Mouse (Mus musculus): ENCODE measurements around the gene Fibcd1.

Fibcd1 gene

DNA sequence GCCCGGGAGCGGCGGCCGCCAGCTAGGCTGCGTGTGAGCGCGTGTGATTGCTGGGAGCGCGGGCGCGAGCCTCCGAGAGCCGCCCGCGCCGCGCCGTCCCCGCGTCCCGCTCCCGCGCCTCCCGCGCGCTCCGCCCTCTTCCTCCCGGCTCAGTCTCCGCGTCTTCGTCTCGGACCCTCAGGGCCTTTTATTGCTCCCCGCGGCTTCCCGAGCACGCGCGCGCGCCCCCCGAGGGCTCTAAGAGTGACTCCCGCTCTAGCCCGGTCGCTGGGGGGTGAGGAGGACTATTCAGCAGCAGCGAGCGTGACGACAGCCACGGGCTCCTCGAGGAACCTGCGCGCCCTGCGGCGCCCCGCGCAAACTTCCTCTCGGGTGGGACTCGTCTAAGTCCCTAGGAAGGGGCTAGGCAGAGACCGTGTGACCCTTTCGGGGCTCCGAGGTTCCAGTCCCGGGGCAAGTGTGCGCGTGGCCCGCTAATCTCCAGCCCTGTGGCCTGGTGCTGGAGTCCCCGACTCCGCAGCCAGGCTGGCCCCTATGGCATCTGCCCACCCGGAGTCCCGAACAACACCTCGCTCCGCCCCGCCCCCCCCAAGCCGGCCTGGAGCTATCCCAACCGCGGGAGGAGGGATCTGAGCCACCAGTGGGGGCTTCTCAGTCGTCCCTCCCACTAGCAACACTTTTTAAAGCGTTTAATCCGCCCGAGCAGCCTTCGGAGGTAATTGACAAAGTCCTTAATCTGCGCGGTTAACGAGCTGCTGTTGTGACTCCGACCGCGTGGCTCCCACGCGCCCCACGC, at the start of gene Fibcd1:
Gene Fibcd1, minus strand, starts transcription at position 110 of the 796 bp plus-strand sequence.
- no peak for DNase-seq

DNA sequence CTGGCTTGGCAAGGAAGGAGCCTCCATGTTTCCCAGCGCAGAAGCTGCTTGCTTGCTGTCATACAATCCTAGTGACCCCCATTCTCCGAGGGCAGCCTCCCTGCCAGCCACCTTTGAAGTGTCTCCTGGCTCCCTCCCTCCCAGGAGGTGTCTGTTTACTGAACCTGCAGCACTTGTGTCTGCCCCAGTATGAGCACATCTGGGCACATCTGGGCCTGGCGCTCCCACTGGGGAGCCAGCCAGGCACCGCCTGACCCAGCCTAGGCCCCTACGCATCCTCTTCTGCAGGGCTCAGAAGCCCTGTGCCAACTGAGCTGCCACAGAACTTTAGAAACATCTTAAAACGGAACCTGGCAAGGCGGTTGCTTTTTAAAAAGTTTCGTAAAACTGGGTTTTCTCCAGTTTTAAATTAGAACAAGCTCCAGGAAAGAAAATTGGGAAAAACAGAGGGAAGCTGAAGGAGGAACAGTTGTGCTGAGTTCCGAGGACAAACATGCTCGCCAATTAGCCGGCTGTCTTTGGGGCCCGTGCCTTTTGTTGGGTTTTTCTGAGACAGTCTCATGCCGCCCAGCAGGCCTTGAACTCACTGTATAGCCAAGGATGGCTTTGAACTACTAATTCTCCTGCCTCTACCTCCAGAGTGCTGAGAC, 48.5 kb upstream of the Fibcd1 start:
- no peak for DNase-seq

DNA sequence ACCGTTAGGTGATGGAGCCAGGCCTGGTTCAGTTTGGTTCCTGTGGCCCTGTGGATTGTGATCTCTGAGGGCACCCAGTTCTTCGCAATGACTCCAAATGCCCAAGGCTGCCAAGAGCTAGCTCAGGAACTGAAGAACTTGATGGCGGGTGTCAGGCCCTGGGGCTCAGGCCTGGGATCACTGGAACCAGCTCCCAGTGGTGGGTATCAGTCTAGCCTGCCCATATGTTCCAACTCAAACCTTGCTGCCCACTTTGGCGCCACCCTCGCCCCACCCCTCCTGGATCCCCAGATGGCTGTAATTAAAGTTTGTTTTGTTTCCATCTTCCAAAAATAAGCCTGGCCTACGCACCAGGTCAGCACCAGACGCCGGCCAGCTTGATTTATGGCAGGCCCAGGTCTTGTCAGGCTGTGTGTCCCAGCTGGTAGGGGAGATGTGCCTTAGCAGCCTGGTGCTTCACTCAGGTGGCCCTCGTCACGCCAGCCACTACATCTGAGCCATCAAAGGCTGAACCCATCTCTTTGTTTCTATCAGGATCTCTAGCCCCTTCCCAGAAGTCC, 47.4 kb upstream of the Fibcd1 start:
- DNase-seq: no peak

DNA sequence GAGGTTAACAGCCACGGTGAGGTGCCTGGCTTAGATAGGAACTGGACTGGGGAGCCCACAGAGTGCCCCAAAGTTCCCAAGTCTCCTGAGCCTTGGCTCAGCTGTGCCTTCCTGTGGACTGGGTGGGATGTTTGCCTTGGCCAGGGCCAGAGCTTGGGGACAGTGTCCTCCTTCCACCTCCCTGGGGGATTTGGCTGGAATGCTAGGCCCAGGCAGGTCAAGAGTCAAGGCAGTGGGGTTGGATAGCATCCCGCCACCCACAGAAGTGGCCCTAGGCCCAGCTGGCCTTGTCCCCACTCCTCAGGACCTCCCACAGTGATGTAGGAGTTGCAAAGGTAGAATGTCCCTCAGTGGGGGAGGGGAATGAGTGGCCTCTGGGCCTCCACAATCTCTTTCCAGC, 45.4 kb upstream of the Fibcd1 start:
- DNase-seq: peak; percentile 48

DNA sequence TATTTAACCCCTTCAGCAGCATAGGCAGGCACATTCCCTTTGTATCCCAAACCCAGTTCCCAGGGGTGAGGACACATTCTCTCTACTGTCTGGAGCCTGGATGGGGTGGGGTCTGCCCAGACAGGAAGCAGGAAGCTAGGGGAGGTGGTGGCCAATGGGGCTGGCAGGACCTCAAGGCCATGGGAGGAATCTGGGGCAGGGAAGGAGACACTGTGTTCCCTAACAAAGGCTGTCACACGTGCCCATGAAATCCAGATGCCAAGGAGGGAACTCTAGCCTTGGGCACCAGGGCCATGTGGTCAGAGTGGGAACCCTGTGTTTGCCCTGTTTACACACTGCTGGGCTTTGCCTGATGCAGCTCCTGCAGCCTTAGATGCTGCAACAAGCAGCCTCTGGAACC, 43.1 kb upstream of the Fibcd1 start:
- no peak for DNase-seq

DNA sequence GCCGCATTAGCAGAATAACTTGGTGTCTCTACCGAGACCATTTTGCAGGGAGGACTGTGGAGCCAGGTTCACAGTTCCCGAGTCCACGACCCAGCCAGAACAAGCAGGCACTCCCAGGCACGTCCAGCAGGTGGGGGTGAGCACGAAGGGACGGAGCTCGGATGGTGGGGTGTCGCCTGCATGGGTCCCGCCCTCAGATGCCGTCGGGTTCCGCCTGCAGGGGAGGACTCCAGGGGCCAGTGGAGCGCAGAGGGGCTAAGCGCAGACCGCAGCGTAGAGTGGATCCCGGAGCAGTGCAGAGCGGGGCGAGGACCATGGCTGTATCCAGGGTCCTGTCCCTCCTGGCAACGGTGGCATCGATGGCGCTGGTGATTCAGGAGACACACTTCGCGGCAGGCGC, 41.2 kb upstream of the Fibcd1 start, which contains the start of gene Lamc3:
Gene Lamc3, plus strand, starts transcription at position 262 of the 400 bp plus-strand sequence.
- DNase-seq: peak; percentile 73

DNA sequence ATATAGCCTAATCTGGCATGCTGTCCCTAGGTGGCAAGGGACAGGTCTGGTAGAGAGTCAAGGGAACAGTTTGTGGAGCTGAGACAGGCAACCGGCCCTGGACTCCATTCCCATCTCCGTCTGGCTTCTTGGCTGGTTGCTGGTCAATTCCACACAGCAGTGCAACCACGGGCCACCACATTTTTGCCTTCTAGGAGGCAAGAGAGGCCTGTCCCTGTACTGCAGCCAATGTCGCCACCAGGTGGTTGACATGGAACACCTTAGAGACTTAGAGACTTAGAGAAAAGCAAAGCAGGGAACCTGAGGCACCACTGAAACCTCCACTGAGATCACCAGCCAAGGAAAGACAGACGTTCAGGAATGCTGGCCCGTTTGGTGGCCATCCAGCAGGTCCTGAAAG, 39.0 kb upstream of the Fibcd1 start:
- peak; percentile 58 for DNase-seq

DNA sequence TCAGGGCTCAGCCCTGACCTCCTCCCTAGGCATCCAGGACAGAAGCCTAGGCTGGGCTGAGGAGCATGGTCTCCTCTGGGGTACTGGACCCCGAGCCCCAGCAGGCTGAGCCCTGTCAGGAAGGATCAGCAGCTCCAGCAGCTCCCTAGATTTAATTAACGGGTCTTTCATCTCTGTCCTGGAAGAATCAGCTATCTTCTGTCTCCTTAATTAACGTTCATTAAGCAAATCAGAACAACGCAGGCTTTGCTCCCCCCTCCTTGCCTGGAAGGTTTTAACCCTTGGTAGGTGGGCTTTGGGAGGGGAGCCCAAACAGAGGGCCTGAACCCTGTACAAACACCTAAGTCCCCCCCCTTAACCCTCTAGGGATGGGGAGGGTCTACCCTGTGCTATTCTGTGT, 37.3 kb upstream of the Fibcd1 start:
- DNase-seq: no peak

DNA sequence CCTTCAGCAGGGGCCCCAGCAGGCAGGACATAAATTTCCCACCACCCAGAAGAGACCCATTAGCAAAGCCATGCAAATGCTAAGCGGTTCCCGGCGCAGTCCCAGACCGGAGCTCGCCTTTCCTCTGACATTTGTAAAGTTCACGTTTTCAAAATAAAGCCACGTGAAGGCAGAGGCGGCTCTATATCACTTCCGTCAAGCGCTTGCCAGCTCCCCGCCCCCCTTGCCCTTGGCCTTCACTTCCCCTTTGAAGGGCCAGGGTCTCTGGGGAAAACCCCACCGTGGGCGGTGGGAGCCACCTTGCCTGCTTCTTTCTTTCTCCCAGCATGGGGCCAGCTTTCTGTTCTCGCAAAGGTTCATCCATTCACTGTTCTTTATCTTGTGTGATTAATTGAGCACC, 35.1 kb upstream of the Fibcd1 start:
- DNase-seq: no peak

DNA sequence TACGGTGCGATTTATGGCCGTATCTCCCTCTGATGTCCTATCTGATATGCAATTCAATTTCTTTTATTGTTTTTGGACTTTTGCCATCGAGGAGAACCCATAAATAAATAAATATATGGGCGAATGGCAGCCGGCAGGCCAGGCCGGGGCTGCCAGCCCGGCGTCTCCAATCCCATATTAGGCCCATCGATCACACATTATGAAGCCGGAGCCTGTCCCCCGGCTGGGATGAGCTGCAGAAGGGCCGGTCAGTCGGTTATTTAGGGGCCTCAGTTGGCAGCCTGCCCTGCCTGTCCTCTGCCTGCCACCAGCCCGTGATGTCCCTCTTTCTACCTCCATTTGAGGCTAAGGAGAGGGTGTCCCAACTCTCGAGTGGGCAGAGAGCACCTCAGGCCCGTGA, 32.8 kb upstream of the Fibcd1 start:
- DNase-seq: no peak

DNA sequence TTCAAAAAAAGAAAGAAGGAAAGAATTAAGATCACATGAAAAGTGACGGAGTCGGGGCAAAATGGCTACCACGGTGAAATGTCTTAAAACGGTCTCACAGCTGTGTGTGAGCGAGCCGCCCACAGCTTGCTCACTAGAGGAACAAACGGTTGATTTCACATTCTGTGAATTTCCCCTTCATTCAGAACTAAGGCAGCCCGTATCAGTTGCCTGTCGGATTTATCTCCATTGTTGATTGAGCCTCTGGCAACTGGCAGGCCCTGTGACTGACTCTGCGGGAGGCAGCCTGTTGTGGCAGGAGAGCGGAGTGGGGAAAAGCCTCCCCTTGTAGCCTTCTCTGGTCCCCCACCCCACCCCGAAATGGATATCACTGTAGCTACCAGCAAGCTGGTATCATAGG, 30.6 kb upstream of the Fibcd1 start:
- no peak for DNase-seq

DNA sequence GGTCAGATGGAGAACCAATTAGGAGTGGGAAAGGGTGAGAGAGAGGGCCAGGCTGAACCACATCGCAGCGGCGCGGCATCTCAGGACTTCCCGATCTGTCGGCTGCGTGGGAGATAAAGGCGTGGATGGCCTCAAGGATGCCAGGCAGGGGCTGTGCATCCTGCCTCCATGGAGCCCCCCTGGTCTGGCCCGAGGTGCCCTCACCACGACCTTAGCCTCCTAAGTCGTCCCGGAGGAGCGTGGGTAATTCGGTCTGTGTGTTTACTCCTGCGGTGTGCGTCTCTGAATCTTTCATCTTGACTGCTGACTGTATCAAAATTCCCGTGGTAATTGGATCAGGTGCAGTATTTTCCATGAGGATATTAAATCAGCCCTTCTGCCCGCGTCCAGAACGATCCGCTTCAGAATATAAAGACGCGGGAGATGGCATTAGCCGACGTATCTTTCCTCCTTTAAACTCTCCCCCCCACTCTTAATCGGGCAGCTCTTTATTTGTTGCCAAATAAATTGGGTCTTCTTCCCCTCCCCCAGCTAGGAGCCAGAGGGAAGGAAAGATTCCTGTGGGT, 28.6 kb upstream of the Fibcd1 start:
- DNase-seq: no peak

DNA sequence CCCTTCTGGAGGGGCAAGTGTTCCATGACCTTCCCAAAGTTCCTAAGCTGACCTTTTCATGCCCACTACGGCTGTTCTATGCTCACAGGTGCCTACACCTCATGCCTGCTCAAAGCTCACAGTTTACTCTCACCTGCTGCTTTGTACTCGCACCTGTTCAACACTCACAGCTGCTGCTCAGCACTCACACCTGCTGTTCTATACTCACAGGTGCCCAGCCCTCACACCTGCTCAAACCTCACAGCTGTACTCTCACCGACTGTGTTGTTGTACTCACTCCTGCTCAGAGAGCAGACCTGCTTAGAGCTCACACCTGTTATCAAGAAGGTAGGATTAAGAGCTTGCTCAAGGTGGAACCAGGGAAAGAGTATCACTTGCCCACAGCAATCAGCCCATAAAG, 24.9 kb upstream of the Fibcd1 start:
- no peak for DNase-seq

DNA sequence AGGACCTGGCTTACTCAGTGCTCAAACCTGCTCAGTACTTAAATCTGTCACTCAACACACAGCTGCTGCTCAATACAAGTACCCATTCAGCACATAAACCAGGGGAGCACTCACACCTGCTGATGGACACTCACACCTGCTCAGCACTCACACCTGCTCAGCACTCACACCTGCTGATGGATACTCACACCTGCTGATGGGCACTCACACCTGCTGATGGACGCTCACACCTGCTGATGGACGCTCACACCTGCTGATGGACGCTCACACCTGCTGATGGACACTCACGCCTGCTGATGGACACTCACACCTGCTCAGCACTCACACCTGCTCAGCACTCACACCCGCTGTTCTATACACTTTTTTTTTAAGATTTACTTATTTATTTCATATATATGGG, 23.9 kb upstream of the Fibcd1 start:
- no peak for DNase-seq

DNA sequence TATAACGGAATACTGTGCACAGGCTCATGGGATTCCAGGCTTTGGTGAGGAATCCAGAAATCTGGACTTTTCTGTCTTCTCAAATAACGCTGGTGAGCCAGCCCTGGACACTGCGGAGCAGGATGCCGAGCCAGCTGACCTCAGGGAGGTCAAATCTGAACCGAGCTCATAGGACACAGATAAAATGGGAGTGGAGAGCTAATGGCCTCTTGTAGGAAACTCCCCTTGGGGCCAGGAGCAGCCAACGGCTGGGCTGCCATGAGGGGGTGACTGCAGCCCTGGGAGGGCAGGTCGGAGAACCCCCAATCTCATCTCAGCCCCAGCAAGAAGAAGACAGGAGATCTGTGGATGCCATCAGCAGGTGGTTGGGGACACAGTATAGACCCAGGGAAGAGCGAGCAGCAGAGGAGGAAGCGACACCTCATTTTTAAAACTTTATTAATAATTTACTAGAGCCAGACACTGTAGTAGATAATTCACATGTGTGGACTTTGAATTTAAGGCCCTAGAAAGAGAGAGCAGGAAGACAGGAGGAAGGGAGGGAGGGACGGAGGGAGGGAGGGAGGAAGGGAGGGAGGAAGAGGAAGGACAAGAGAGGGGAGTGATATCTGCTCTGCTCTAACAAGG, 22.8 kb upstream of the Fibcd1 start:
- DNase-seq: peak; percentile 89

DNA sequence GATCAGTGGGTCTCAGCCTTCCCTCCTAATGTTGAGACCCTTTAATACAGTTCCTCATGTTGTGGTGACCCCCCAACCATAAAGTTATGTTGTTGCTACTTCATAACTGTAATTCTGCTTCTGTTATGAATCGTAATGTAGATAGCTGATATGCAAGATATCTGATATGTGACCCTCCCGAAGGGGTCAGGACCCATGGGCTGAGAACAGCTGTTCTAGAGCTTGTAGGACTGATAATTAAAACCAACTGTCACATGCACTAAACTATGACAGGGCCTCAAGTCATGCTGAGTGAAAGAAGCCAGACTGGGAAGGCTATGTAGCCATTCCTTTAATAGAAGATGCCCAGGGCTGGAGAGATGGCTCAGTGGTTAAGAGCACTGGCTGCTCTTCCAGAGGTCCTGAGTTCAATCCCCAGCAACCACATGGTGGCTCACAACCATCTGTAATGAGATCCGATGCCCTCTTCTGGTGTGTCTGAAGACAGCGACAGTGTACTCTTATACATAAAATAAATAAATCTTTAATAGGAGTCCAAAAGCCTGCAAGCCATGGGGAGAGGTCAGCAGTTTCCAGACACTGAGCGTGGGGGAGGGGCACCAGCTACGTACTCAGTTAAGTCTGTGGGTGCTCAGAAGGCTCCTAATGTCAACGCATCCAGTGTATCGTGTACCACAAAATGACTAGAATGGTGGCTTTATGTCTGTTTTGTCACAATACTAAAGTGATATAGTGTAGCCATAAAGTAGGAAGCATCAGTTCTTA, 22.1 kb upstream of the Fibcd1 start:
- DNase-seq: peak; percentile 21

DNA sequence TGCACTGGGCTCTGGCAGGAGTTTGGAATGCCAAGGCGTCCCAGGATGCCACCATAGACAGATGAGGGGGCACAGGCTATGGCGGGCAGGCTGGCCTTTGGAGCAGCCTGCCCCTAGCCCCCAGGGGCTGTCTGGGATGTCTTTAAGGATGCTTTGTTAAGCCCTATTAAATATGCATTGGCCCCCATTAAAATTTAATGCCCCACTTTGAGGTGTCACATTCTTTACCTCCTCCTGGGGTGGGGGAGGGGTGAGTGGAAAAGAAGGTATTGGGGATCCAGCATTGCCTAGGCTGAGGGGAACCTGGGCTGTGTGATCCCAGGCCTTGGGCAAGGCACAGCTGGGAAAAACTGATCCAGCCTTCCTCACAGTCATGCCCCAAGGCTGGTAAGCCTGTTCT, 20.0 kb upstream of the Fibcd1 start:
- no peak for DNase-seq

DNA sequence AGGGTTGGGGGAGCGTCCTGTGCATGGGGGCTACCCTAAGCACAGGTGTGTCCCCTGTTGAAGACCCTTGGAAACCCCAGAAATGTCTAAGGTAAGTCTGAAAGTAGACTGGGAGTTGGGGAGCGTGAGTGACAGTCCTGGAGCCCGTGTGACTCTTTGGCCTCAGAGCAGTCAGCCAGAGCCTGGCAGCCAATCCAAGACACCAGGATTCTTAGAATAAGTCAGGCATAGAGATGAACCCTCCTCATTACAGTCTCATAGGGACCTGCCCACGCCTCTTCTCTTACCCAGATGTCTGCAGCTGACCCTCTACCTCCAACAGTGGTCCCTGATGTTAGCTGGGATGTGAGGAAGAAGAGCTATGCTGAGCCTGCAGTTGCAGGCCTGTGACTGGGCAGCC, 19.5 kb upstream of the Fibcd1 start:
- peak; percentile 44 for DNase-seq

DNA sequence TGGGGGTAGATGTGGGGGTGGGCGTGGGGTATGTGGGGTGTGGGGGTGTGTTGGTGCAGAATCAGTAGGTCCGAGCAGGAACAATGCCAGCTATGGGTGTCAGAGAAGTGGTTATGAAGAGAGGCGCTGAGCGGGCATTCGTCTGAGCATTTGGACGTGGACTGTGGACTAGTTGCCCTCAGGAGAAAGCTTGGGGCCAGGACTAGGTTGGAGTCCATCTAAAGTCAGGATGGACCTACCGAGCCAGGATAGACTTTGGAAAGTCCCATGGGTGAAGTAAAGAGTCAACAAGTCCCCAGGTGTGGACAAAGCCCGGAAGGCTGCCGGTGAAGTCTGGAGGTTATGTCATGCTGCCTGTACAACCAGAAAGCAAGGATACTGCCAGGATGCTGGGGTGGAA, 19.1 kb upstream of the Fibcd1 start:
- peak; percentile 67 for DNase-seq

DNA sequence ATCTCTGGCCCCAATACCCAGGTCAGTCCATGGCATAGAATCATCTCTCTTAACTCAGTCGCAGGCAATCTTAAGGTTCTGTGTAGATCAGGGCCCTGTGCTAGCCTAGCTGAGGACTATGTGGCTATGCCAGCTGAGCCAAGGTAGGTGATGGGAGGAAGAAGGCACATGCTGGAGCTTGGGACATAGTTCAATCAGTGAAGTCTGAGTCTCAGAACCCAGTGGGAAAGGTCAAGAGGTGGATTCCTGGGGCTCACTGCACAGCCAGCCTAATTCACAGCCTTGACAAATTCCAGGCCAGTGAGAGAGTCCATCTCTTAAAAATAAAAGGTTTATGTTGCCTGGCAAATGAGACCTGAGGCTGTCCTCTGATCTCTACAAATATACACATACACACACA, 18.0 kb upstream of the Fibcd1 start:
- DNase-seq: peak; percentile 51

DNA sequence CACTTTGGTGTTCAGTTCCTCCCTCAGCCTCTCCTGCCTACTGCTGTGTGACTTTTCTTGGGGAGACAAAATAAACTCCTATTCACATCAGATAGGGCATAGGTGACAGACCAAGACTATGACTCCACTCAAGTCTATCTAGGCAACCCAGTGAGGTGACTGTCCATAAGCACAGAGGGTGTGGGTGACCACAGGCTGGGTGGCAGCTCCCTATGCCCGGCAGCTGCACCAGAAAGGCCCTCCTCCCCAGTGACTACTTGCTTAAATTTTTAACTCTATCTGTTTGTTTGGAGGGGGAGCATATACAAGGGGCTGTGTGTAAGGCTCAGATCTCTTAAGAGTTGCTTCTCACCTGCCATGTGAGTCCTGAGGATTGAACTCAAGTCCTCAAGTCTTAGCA, 17.1 kb upstream of the Fibcd1 start:
- DNase-seq: no peak

DNA sequence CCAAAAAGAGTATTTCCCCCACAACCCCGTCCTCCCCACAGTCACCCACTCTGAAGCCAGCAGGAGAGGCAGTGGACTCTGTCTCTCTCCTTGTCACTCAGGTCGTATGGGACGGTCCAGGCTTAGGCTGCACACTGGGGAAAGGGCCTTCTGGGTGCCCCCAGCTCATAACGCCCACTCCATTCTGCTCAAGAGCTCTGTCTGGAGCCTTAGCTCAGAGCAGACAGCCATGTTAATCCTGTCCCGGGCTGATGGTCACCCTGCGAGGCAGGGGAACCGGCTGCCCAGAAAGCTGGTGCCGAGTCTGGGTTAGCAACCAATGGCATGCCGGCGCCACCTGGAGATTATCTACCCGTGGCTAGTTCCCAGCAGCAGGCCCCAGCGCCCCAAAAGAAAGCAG, 12.7 kb upstream of the Fibcd1 start:
- DNase-seq: no peak

DNA sequence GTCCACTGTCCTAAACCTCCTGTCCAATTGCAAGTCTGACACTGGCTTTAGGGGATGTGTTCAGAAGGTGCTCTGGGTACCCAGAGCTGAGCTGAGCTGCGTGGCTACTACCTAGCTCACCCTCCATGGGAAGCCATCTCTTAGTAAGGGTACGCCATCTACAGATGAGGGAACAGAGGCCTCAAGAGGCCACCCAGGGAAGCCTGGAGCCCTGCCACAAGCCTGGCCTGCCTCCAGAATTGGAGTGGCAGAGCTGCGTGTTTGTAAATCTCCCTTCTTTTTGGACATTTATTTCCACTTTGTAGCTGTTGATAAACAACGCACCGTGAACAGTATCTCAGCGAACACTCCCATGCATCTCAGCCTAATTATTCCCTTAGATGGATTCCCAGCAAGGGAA, 11.4 kb upstream of the Fibcd1 start:
- no peak for DNase-seq
